Mouse (Mus musculus): ENCODE measurements around the gene Ifna2. TPM values are rescaled to one million over a fixed set of nuclear protein-coding genes. Genes with fewer than 3 reads are reported as not detected.

The Ifna2 gene
- polyA plus RNA-seq, 1 experiment from 2014 or later = not detected

DNA sequence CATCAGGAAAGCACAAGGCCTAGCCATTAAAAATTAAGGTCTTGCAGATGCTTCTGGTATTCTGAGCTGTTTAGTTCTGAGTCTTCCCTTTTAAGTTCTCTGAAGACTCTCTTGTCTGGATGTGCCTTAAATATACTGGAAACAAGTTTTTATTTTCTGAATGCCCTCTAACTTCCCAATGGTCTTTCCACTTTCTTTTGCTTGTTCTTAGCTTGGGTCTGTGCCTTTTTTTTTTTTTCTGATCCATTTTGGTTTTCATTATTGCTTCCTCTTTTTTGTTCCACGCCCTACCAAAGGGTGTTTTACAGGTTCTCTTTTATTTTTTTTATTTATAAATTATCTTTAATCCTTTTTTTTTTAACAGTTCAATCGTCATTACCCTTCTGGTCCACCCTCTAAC, 39.4 kb downstream of the Ifna2 start, which contains the start of gene Ifna13:
Gene Ifna13, minus strand, starts transcription at position 101 of the 400 bp plus-strand sequence.
- WGBS = 54% methylated on average over 2 of the region's 2 CpGs
- H3K27ac ChIP-seq (ENCODE audit: poor library complexity, severe bottlenecking) = no peak within 1 kb of the TSS

DNA sequence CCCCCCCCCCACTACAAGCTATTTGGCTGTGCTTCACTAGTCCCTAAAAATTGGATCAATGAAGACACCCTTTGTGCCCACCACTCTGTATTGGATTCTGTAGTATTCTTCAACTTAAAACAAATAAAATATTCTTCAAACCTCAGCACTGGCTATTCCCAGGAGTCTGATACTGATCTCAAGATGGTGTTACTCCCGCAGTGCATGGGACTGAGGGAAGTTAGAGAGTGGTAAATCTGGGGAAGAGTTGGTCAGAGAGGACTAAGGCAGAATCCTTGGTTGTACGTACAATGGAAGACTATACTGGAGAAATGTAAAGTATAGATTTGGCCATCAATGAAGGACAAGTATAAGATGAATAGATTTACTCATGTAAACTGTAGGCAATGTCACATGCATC, 41.2 kb downstream of the Ifna2 start:
- 41% methylated on average over 2 of the region's 2 CpGs for WGBS
- no peak for ATAC-seq (ENCODE audit: insufficient number of reproducible peaks, low FRiP score)
- H3K9ac ChIP-seq = no peak overlapping the region
- no peaks in the 10 kb centered on the region for H3K36me3 ChIP-seq
- H3K27ac ChIP-seq (ENCODE audit: poor library complexity, severe bottlenecking) = no peak overlapping the region
- no peaks in the 10 kb centered on the region for H3K4me1 ChIP-seq (replicated peaks)
- H3K27me3 ChIP-seq (replicated peaks) = no peaks in the 10 kb centered on the region
- no peak overlapping the region for H3K4me3 ChIP-seq
- no peaks in the 10 kb centered on the region for H3K9me3 ChIP-seq (replicated peaks)
- H3K4me2 ChIP-seq = no peak overlapping the region

More for the DNA sequence above, 39.4 kb downstream of the Ifna2 start, which contains the start of gene Ifna13:
- H3K27me3 ChIP-seq (replicated peaks) = no peaks in the 10 kb centered on the region
- no peak for ATAC-seq (ENCODE audit: insufficient number of reproducible peaks, low FRiP score)
- no peak within 1 kb of the TSS for H3K4me3 ChIP-seq
- no peaks in the 10 kb centered on the region for H3K9me3 ChIP-seq (replicated peaks)
- H3K36me3 ChIP-seq = no peaks in the 10 kb centered on the region
- H3K4me1 ChIP-seq (replicated peaks) = no peaks in the 10 kb centered on the region
- no peak within 1 kb of the TSS for H3K9ac ChIP-seq
- no peak within 1 kb of the TSS for H3K4me2 ChIP-seq

DNA sequence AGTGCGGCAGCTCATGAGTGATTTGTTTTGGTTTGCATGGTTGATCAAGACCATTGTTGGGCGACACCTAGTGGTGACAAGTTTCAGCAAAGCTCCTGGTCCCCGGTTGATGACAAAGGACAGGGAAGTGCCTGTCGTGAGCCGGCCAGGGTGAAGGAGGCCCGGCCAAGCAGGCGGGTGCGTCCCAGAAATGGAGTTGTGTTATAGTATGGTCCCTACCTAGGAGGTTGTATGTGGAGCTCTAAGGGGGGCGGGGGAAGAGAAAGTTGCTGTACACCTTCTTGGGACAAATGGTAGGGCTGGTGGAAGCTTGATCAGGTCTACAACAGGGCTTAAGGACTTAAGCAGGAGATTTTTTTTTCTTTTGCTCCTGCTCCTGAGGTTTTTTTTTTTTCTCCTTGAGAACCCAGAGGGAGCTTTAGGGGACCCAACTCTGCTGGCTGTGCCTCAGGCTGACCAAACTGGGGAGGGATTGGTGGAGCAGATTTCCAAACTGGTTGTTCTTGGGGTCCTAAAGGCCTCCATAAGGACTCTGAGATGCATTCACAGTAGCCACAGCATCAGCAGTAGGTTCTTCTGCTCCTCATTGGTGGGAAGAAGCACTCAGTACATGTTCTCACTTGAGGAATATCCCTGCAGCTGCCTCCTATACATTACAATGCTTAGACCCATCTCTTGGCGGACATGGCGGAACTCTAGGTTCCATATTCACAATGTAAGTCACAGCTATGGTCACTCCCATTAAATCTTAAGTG, 42.5 kb downstream of the Ifna2 start:
- Histone ChIP-seq H3K9ac (peak overlapping the region; percentile 66), H3K4me2 (peak overlapping the region; percentile 64), H3K27ac (ENCODE audit: poor library complexity, severe bottlenecking) (peak overlapping the region; percentile 29; the same call in 1 of the 2 replicates), H3K36me3 (no peaks in the 10 kb centered on the region), H3K4me3 (peak overlapping the region; percentile 53), H3K4me1 (replicated peaks) (no peaks in the 10 kb centered on the region), H3K9me3 (replicated peaks) (no peaks in the 10 kb centered on the region), H3K27me3 (replicated peaks) (no peaks in the 10 kb centered on the region)
- peak; percentile 91 for ATAC-seq (ENCODE audit: insufficient number of reproducible peaks, low FRiP score)
- WGBS = 21% methylated on average over 11 of the region's 11 CpGs

DNA sequence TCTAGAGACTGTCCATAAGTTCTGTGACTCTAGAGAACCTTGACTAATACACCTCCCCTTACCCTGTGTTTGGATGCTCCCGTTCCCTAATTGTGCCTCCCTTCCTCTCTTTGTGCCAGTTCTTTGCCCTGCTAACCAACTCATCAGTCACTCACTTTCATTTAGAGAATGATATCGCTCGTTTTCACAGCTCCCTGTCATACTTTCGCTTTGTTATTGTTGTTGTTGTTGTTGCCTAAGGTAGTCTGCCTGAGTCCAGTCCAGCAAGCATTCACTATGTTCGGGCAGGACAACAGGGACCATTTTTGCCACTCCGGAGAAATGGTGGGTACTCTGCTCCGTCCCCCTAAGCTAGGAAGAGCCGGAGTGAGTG, 43.0 kb downstream of the Ifna2 start:
- peak overlapping the region; percentile 64 for H3K4me2 ChIP-seq
- no peaks in the 10 kb centered on the region for H3K36me3 ChIP-seq
- peak overlapping the region; percentile 66 for H3K9ac ChIP-seq
- H3K9me3 ChIP-seq (replicated peaks) = no peaks in the 10 kb centered on the region
- no peak overlapping the region for H3K27ac ChIP-seq (ENCODE audit: poor library complexity, severe bottlenecking)
- H3K4me1 ChIP-seq (replicated peaks) = no peaks in the 10 kb centered on the region
- 57% methylated on average over 8 of the region's 8 CpGs for WGBS
- no peak for ATAC-seq (ENCODE audit: insufficient number of reproducible peaks, low FRiP score)
- H3K27me3 ChIP-seq (replicated peaks) = no peaks in the 10 kb centered on the region
- H3K4me3 ChIP-seq = peak overlapping the region; percentile 53

DNA sequence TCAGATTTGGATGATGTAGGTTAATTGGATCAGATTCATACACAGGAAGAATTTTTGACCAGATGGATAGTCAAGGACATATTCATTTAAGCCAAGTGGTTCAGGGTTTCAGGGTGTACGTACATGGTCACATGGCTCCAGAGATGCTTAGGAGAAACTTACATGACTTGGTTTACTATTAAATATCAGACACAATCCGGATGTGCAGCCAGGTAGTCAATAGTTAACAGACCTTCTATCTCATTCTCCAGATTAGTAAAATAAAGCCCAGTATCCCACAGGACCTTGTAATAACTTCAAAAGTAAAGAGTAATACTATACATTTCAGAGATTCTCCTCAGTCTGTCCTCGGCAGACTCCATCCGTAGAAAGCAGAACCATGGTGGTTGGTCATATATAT, 49.4 kb downstream of the Ifna2 start, which contains the start of gene C87499:
Gene C87499, minus strand, starts transcription at position 101 of the 400 bp plus-strand sequence.
- Histone ChIP-seq H3K9ac (no peak within 1 kb of the TSS), H3K27me3 (replicated peaks) (no peaks in the 10 kb centered on the region), H3K36me3 (no peaks in the 10 kb centered on the region), H3K27ac (ENCODE audit: poor library complexity, severe bottlenecking) (no peak within 1 kb of the TSS), H3K4me2 (no peak within 1 kb of the TSS), H3K4me3 (no peak within 1 kb of the TSS), H3K9me3 (replicated peaks) (no peaks in the 10 kb centered on the region), H3K4me1 (replicated peaks) (no peaks in the 10 kb centered on the region)
- WGBS = 85% methylated on average over 4 of the region's 4 CpGs
- no peak for ATAC-seq (ENCODE audit: insufficient number of reproducible peaks, low FRiP score)

Other genes with a start within 250 kb of the Ifna2 start
- 8.8 and 9.0 TPM in 2 replicates for gene Hacd4, start 245.0 kb downstream of the Ifna2 start, polyA plus RNA-seq (2016; fragmentation: Nextera tagmentation; extraction: Ambion mirVana)
- gene Ifnb1, start 161.1 kb downstream of the Ifna2 start, polyA plus RNA-seq (2016; fragmentation: Nextera tagmentation; extraction: Ambion mirVana) = not detected in 2 replicates
- gene Ifna15, start 125.7 kb downstream of the Ifna2 start, polyA plus RNA-seq (2016; fragmentation: Nextera tagmentation; extraction: Ambion mirVana) = not detected in 2 replicates
- not detected in 2 replicates for gene Ifna14, start 112.1 kb downstream of the Ifna2 start, polyA plus RNA-seq (2016; fragmentation: Nextera tagmentation; extraction: Ambion mirVana)
- gene Ifna9, start 91.5 kb downstream of the Ifna2 start, polyA plus RNA-seq (2016; fragmentation: Nextera tagmentation; extraction: Ambion mirVana) = not detected in 2 replicates
- not detected in 2 replicates for gene Ifna12, start 80.5 kb downstream of the Ifna2 start, polyA plus RNA-seq (2016; fragmentation: Nextera tagmentation; extraction: Ambion mirVana)
- gene C87499, start 49.5 kb downstream of the Ifna2 start, polyA plus RNA-seq (2016; fragmentation: Nextera tagmentation; extraction: Ambion mirVana) = not detected in 2 replicates
- gene Ifna13, start 39.5 kb downstream of the Ifna2 start, polyA plus RNA-seq (2016; fragmentation: Nextera tagmentation; extraction: Ambion mirVana) = not detected in 2 replicates
- gene Ifna16, start 7.0 kb downstream of the Ifna2 start, polyA plus RNA-seq (2016; fragmentation: Nextera tagmentation; extraction: Ambion mirVana) = not detected in 2 replicates
- not detected in 2 replicates for gene Ifnab, start 7.4 kb upstream of the Ifna2 start, polyA plus RNA-seq (2016; fragmentation: Nextera tagmentation; extraction: Ambion mirVana)
- 0.83 and 1.1 TPM in 2 replicates for gene Gm26566, start 37.9 kb upstream of the Ifna2 start, polyA plus RNA-seq (2016; fragmentation: Nextera tagmentation; extraction: Ambion mirVana)
- gene Klhl9, start 38.6 kb upstream of the Ifna2 start, polyA plus RNA-seq (2016; fragmentation: Nextera tagmentation; extraction: Ambion mirVana) = 108 and 112 TPM in 2 replicates
- not detected in 2 replicates for gene Gm13271, start 71.0 kb upstream of the Ifna2 start, polyA plus RNA-seq (2016; fragmentation: Nextera tagmentation; extraction: Ambion mirVana)
- gene Gm13283, start 76.2 kb upstream of the Ifna2 start, polyA plus RNA-seq (2016; fragmentation: Nextera tagmentation; extraction: Ambion mirVana) = 0.14 TPM in 1 of 2 replicates, not detected in the other
- gene Gm13290, start 89.9 kb upstream of the Ifna2 start, polyA plus RNA-seq (2016; fragmentation: Nextera tagmentation; extraction: Ambion mirVana) = 0.33 and 0.35 TPM in 2 replicates
- not detected in 2 replicates for gene Gm13289, start 93.0 kb upstream of the Ifna2 start, polyA plus RNA-seq (2016; fragmentation: Nextera tagmentation; extraction: Ambion mirVana)
- 0.24 TPM in 1 of 2 replicates, not detected in the other for gene Gm13272, start 95.9 kb upstream of the Ifna2 start, polyA plus RNA-seq (2016; fragmentation: Nextera tagmentation; extraction: Ambion mirVana)
- gene Ifnz, start 98.2 kb upstream of the Ifna2 start, polyA plus RNA-seq (2016; fragmentation: Nextera tagmentation; extraction: Ambion mirVana) = 0.15 and 0.33 TPM in 2 replicates
- gene Gm13276, start 101.8 kb upstream of the Ifna2 start, polyA plus RNA-seq (2016; fragmentation: Nextera tagmentation; extraction: Ambion mirVana) = not detected in 2 replicates
- not detected in 2 replicates for gene Gm13277, start 104.7 kb upstream of the Ifna2 start, polyA plus RNA-seq (2016; fragmentation: Nextera tagmentation; extraction: Ambion mirVana)
- gene Gm13278, start 107.6 kb upstream of the Ifna2 start, polyA plus RNA-seq (2016; fragmentation: Nextera tagmentation; extraction: Ambion mirVana) = not detected in 2 replicates
- gene Gm13275, start 110.6 kb upstream of the Ifna2 start, polyA plus RNA-seq (2016; fragmentation: Nextera tagmentation; extraction: Ambion mirVana) = not detected in 2 replicates
- gene Gm13279, start 113.5 kb upstream of the Ifna2 start, polyA plus RNA-seq (2016; fragmentation: Nextera tagmentation; extraction: Ambion mirVana) = not detected in 2 replicates
- 1.1 TPM in 1 of 2 replicates, not detected in the other for gene Gm13285, start 115.8 kb upstream of the Ifna2 start, polyA plus RNA-seq (2016; fragmentation: Nextera tagmentation; extraction: Ambion mirVana)
- 1.2 TPM in 1 of 2 replicates, not detected in the other for gene Gm13287, start 119.3 kb upstream of the Ifna2 start, polyA plus RNA-seq (2016; fragmentation: Nextera tagmentation; extraction: Ambion mirVana)
- not detected in 2 replicates for gene Gm13288, start 121.6 kb upstream of the Ifna2 start, polyA plus RNA-seq (2016; fragmentation: Nextera tagmentation; extraction: Ambion mirVana)
- not detected in 2 replicates for gene Ifna7, start 132.3 kb upstream of the Ifna2 start, polyA plus RNA-seq (2016; fragmentation: Nextera tagmentation; extraction: Ambion mirVana)
- gene Ifna11, start 136.0 kb upstream of the Ifna2 start, polyA plus RNA-seq (2016; fragmentation: Nextera tagmentation; extraction: Ambion mirVana) = not detected in 2 replicates
- gene Ifna6, start 143.5 kb upstream of the Ifna2 start, polyA plus RNA-seq (2016; fragmentation: Nextera tagmentation; extraction: Ambion mirVana) = not detected in 2 replicates
- gene Ifna5, start 151.6 kb upstream of the Ifna2 start, polyA plus RNA-seq (2016; fragmentation: Nextera tagmentation; extraction: Ambion mirVana) = not detected in 2 replicates
- gene Ifna4, start 157.9 kb upstream of the Ifna2 start, polyA plus RNA-seq (2016; fragmentation: Nextera tagmentation; extraction: Ambion mirVana) = not detected in 2 replicates
- not detected in 2 replicates for gene Ifna1, start 166.2 kb upstream of the Ifna2 start, polyA plus RNA-seq (2016; fragmentation: Nextera tagmentation; extraction: Ambion mirVana)
- gene Ifne, start 196.3 kb upstream of the Ifna2 start, polyA plus RNA-seq (2016; fragmentation: Nextera tagmentation; extraction: Ambion mirVana) = not detected in 2 replicates

Data from heart, embryonic 12.5 days (tissue).